Mouse (Mus musculus) G1E (cell line): Measurements from ENCODE around the gene Ptprc.

Experiments
- CTCF ChIP-seq: IDR thresholded peaks from 2 replicates; pipeline ENCODE4 v1.5.1; 2012; ENCODE audit warnings: low read depth, low read length, inconsistent platforms, mixed read lengths
- GATA1 ChIP-seq: IDR thresholded peaks from 2 replicates; pipeline ENCODE4 v1.6.1; 2012; ENCODE audit warnings: borderline replicate concordance, low read length, inconsistent platforms, mixed read lengths
- GATA2 ChIP-seq: IDR thresholded peaks from 2 replicates; pipeline ENCODE4 v1.6.1; 2012; ENCODE audit warnings: low read depth, low read length, inconsistent platforms, borderline replicate concordance
- POLR2AphosphoS5 ChIP-seq: IDR thresholded peaks from 2 replicates; pipeline ENCODE4 v1.6.1; 2012; ENCODE audit warnings: low read depth, low read length, inconsistent platforms; ENCODE audit not compliant: insufficient replicate concordance
- TAL1 ChIP-seq: conservative IDR thresholded peaks from 2 replicates; pipeline ENCODE4 v1.6.1; 2012; ENCODE audit warnings: low read depth, low read length, inconsistent platforms, mixed read lengths

- TF ChIP-seq CTCF (no peak), TAL1 (no peak), GATA2 (no peak), GATA1 (no peak), POLR2AphosphoS5 (no peak)
Measured at GRCm38 (mm10) chr1:138180081-138180480, 4.6 kb upstream of the Ptprc start.
